Mouse (Mus musculus) adrenal gland, adult 8-10 months (tissue): Measurements from ENCODE around the gene Bard1. TPM values are rescaled to one million over a fixed set of nuclear protein-coding genes. Genes with fewer than 3 reads are reported as not detected.

Experiments
- DNase-seq: peaks from one replicate; pipeline ENCODE4 v3.0.0; 2022
- total RNA-seq, 4 experiments: library from RNA; stranded (reverse); gene quantifications; 2 replicates each; pipeline ENCODE4 v1.2.4; 2022

Bard1 gene
- under 1 TPM; 0.59 to 0.94 (median 0.79) TPM for total RNA-seq

GRCm38 (mm10) chr1:71102344-71103173 lies at the start of gene Bard1:
TSS of gene Bard1 (minus strand) at chr1:71103146.
- DNase-seq = peak; percentile 97

GRCm38 (mm10) chr1:71127171-71127570 lies 24.2 kb upstream of the Bard1 start:
- DNase-seq = no peak

GRCm38 (mm10) chr1:71118511-71118910 lies 15.6 kb upstream of the Bard1 start:
- no peak for DNase-seq

GRCm38 (mm10) chr1:71117253-71117652 lies 14.3 kb upstream of the Bard1 start:
- DNase-seq = no peak

GRCm38 (mm10) chr1:71115781-71116180 lies 12.8 kb upstream of the Bard1 start:
- no peak for DNase-seq

- no peak for DNase-seq
Measured at GRCm38 (mm10) chr1:71109858-71110257, 6.9 kb upstream of the Bard1 start.

GRCm38 (mm10) chr1:71106127-71106526 lies 3.2 kb upstream of the Bard1 start:
- no peak for DNase-seq

- no peak for DNase-seq
Measured at GRCm38 (mm10) chr1:71105724-71106123, 2.8 kb upstream of the Bard1 start.

GRCm38 (mm10) chr1:71103174-71103864 lies 373 bp upstream of the Bard1 start:
- DNase-seq = peak; percentile 11

GRCm38 (mm10) chr1:71101369-71101970 lies 1.5 kb downstream of the Bard1 start:
- DNase-seq = no peak

- DNase-seq = no peak
Measured at GRCm38 (mm10) chr1:71100591-71101368, 2.2 kb downstream of the Bard1 start.

- no peak for DNase-seq
Measured at GRCm38 (mm10) chr1:71099945-71100515, 2.9 kb downstream of the Bard1 start.

GRCm38 (mm10) chr1:71096031-71096430 lies 6.9 kb downstream of the Bard1 start:
- no peak for DNase-seq

- no peak for DNase-seq
Measured at GRCm38 (mm10) chr1:71095211-71095805, 7.6 kb downstream of the Bard1 start.

- DNase-seq = no peak
Measured at GRCm38 (mm10) chr1:71075651-71076050, 27.3 kb downstream of the Bard1 start.

GRCm38 (mm10) chr1:71070771-71071170 lies 32.2 kb downstream of the Bard1 start:
- no peak for DNase-seq

GRCm38 (mm10) chr1:71068728-71069304 lies 34.1 kb downstream of the Bard1 start:
- no peak for DNase-seq

- no peak for DNase-seq
Measured at GRCm38 (mm10) chr1:71063885-71064492, 39.0 kb downstream of the Bard1 start.

- peak; percentile 2 for DNase-seq
Measured at GRCm38 (mm10) chr1:71056143-71056542, 46.8 kb downstream of the Bard1 start.

- no peak for DNase-seq
Measured at GRCm38 (mm10) chr1:71055454-71055853, 47.5 kb downstream of the Bard1 start.

- DNase-seq = no peak
Measured at GRCm38 (mm10) chr1:71052756-71053155, 50.2 kb downstream of the Bard1 start.
